Mouse (Mus musculus) spleen, adult 2 months (tissue): Measurements from ENCODE around the gene Tap1.

Source experiments
- CTCF ChIP-seq: fragments of 200-500 bp; IDR thresholded peaks from 2 replicates; pipeline ENCODE4 v1.5.1; 2011; ENCODE audit warnings: mild to moderate bottlenecking, inconsistent platforms; ENCODE audit not compliant: insufficient read depth, insufficient read length, insufficient replicate concordance; ENCODE audit errors: extremely low read depth
- POLR2A ChIP-seq: fragments of 200-500 bp; IDR thresholded peaks from 2 replicates; pipeline ENCODE4 v1.6.1; 2011; ENCODE audit warnings: low read depth, low read length, inconsistent platforms

- TF ChIP-seq POLR2A: no peak
- peak; percentile 83; the same call in 1 of the 2 replicates for TF ChIP-seq CTCF
Observed at GRCm38 (mm10) chr17:34170877-34171498, 16.4 kb upstream of the Tap1 start.
